Mouse (Mus musculus) cortical plate, adult 2 months (tissue): Measurements from ENCODE around the gene Rapgef5.

Experiments
- CTCF ChIP-seq: fragments of 200-500 bp; IDR thresholded peaks from 2 replicates; pipeline ENCODE4 v1.5.1; 2011; ENCODE audit warnings: mild to moderate bottlenecking, control low read depth, low read length; ENCODE audit not compliant: insufficient read depth; ENCODE audit errors: extremely low read depth
- POLR2A ChIP-seq: fragments of 200-500 bp; IDR thresholded peaks from 2 replicates; pipeline ENCODE4 v1.6.1; 2011; ENCODE audit warnings: mild to moderate bottlenecking, low read length, control low read depth; ENCODE audit not compliant: insufficient read depth; ENCODE audit errors: extremely low read depth

GRCm38 (mm10) chr12:117496501-117497176 is 19.6 kb upstream of the Rapgef5 start:
- no peak for TF ChIP-seq CTCF
- no peak for TF ChIP-seq POLR2A
